Mouse (Mus musculus) brain, embryonic 14.5 days (tissue): ENCODE results near the gene Vmn1r38.

ENCODE experiments used
- CTCF ChIP-seq: fragments of 200-500 bp; IDR thresholded peaks from 2 replicates; pipeline ENCODE4 v1.5.1; 2012; ENCODE audit warnings: inconsistent platforms, mild to moderate bottlenecking, moderate library complexity, borderline replicate concordance; ENCODE audit not compliant: insufficient read depth, insufficient read length; ENCODE audit errors: extremely low read depth
- POLR2A ChIP-seq: fragments of 200-500 bp; IDR thresholded peaks from 2 replicates; pipeline ENCODE4 v1.6.1; 2012; ENCODE audit warnings: mild to moderate bottlenecking, inconsistent platforms, borderline replicate concordance; ENCODE audit not compliant: poor library complexity, insufficient read depth, insufficient read length, severe bottlenecking; ENCODE audit errors: extremely low read depth

GRCm38 (mm10) chr6:66805713-66806112 is 23.3 kb upstream of the Vmn1r38 start:
- no peak for TF ChIP-seq CTCF
- TF ChIP-seq POLR2A, result no peak
